Mouse (Mus musculus) ovary, adult 10 weeks (tissue): ENCODE results near the gene Nkd2. TPM values are rescaled to one million over a fixed set of nuclear protein-coding genes. Genes with fewer than 3 reads are reported as not detected.

ENCODE experiments used
- polyA plus RNA-seq: library from polyadenylated mRNA; stranded (reverse); fragments of 350-450 nt; fragmentation: Illumina TruSeq; extraction: RNeasy Lipid Tissue Mini Kit (QIAGEN cat#74804); gene quantifications from one replicate; pipeline ENCODE4 v1.2.3, GENCODE M21; 2014

The Nkd2 gene
- 3.5 TPM for polyA plus RNA-seq

DNA sequence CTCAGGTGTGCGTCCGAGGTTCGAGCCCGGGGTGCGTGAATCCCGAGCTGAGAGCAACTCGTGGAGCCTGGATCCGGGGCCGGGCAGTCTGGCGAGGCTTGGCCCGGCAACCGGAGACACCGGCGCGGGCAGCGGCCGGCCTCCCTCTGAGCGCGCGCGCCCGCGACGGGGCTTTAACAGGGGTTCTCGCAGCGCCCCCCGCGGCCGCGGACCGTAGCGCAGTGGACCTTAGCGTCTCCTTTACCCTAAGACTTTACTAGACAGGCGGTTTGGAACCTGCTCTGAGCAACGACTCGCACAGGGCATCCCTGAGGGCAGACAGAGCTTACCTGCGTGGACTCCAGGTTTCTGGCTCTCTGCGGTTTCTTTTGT is at the start of gene Nkd2:
TSS of gene Nkd2 (minus strand) at position 167 of the 372 bp plus-strand sequence.

Other genes starting within 250 kb of the Nkd2 start
- 91.9 TPM for gene Clptm1l, start 243.6 kb downstream of the Nkd2 start, polyA plus RNA-seq
- 2.5 TPM for gene Tert, start 220.7 kb downstream of the Nkd2 start, polyA plus RNA-seq
- not detected for gene Slc6a18, start 169.6 kb downstream of the Nkd2 start, polyA plus RNA-seq
- gene Slc6a19, start 142.8 kb downstream of the Nkd2 start, polyA plus RNA-seq: not detected
- gene Slc12a7, start 114.5 kb downstream of the Nkd2 start, polyA plus RNA-seq: 10.7 TPM
- gene Trip13, start 90.2 kb upstream of the Nkd2 start, polyA plus RNA-seq: 32.4 TPM
- 36.2 TPM for gene Brd9, start 90.2 kb upstream of the Nkd2 start, polyA plus RNA-seq
- gene Zdhhc11, start 116.2 kb upstream of the Nkd2 start, polyA plus RNA-seq: not detected
- 6.2 TPM for gene Tppp, start 161.8 kb upstream of the Nkd2 start, polyA plus RNA-seq
- gene Cep72, start 214.7 kb upstream of the Nkd2 start, polyA plus RNA-seq: 10.5 TPM